Mouse (Mus musculus): Measurements from ENCODE around the gene Zfp607a. TPM values are rescaled to one million over a fixed set of nuclear protein-coding genes. Genes with fewer than 3 reads are reported as not detected.
"Not testable (repeated sequence)": the region's sequence is repeated elsewhere in the genome, so short reads cannot be mapped to it uniquely, and the experiment has no call there.

The Zfp607a gene
- 1 to 10 TPM; 7.5 to 9.0 TPM for polyA plus RNA-seq (2017; shearing (Covaris generic))

GRCm38 (mm10) chr7:27857227-27857626 lies at the start of gene Zfp607a:
Zfp607a (plus strand) TSS chr7:27857527.
- no peak for ATAC-seq

- no peak for ATAC-seq
Measured at GRCm38 (mm10) chr7:27818526-27819110, 38.7 kb upstream of the Zfp607a start.

GRCm38 (mm10) chr7:27822611-27823010 lies 34.7 kb upstream of the Zfp607a start:
- ATAC-seq = no peak

DNA sequence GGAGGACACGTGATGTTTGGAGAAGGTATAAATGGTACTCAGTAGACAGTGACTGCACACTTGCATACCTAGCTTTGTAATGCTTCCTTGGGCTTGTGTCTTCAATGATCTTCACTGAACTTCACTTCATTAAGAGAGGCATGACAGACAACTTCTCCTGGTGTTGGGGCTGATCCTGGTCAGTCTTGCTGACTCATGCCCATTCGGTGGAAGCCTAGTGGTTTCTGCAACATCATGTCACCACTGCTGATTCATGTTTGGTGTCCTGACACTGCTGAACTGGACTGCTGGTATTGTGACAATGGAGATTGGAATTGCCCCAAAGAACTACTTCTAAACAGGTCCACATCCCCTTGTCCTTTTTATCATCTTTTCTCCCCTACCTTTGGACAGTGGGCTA lies 23.2 kb upstream of the Zfp607a start:
- ATAC-seq = no peak

DNA sequence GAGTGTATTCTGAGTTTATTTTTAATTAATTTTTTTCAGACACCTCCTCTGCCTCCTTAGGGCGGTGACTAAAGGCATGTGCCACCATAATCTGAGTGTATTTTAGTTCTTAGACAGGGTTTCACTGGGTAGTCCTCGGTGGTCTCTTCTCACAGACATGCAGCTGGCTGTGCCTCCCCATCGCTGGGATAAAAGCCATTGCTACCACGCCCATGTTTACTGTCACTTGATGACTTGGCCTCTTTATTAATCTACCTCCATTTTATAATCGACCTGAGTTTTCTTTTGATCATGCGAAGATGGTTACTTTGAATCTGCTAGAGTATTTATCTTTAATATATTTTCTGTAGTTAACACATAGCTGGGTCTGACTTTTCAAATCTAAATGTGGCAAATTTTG lies 19.4 kb upstream of the Zfp607a start:
- peak; percentile 17 for ATAC-seq

- peak; percentile 96 for ATAC-seq
Measured at GRCm38 (mm10) chr7:27838323-27839249, 18.7 kb upstream of the Zfp607a start, which contains the start of gene Zfp59. Zfp59 (plus strand) TSS chr7:27838607.

DNA sequence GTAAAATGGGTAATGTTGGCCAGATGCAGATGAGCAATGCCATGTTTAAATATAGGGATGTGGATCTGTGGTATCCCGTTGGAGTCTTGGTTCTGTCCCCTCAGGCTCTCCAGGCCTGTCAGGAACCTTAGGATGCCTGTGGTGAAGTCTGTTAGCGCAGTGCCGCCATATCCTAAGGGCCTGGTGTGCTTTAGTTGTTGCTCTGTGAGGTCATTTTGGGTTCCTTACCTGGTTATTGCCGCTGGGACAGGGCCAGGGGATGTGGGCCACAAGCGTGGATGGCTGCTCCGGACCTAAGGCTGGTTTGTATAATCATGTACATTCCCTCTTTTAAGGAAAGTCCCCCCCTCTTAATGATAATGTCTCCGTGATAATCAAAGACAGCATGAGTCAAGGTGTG lies 17.7 kb upstream of the Zfp607a start:
- no peak for ATAC-seq

DNA sequence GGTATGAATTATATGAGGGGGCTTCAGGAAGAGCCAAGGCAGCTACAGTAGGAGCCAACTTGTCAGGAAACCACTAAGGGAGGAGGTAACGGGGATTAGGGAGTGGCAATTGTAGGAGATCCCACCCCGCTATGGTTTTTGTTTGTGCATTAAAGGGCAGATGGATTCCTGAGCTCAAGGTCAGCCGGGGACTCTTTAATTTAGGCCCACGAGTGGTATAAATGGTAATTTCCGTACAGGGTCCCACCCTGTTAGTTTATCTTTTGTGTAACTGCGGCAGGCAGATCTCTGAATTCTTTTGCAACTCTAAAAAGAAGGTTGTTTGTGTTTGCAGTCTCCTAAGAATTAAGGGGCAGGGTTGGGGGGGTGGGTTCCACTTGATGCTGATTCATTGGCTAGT lies 17.2 kb upstream of the Zfp607a start:
- ATAC-seq = no peak

DNA sequence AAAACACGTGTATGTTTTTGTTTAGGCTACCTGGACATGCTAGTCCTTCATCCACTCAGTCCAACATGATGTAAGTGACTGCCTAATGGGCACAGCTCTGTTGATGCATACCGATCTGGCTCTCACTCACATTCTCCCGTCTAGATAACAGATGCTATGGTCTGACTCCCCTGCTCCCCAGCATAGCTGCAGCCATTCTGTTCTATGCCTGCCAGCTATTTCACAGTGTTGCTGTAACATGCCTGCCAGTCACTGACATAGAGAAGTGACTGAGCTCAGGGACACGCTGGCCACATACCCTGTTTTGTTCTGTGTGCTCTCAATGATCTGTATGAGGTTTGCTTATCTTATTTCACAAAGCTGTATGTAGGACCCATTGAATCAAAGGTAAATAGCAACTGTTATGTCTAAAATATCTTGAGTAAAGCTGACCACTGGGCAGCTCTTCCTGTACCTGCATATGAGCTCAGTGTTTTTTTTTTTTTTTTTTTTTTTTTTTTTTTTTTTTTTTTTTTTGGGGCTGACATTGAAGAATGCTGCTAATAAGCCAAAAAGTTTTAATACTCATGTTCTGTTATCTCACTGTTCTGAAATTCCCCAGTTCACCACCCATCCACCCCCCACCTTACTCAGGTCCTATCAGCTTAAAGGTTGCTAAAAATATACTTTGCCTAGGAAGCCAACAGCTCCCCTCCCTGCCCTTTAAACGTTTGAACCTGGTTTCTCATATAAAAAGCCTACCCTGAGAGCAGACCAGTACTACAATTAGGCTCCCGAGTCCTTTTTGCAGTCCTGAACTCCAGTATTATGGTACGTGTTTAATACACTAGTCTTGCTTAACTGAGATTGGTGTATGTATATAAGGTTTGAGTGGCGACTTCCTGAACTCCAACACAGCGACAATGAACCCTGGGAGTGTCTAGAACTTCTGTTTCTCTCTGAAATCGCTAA lies 2.2 kb downstream of the Zfp607a start:
- ATAC-seq = peak; percentile 42

DNA sequence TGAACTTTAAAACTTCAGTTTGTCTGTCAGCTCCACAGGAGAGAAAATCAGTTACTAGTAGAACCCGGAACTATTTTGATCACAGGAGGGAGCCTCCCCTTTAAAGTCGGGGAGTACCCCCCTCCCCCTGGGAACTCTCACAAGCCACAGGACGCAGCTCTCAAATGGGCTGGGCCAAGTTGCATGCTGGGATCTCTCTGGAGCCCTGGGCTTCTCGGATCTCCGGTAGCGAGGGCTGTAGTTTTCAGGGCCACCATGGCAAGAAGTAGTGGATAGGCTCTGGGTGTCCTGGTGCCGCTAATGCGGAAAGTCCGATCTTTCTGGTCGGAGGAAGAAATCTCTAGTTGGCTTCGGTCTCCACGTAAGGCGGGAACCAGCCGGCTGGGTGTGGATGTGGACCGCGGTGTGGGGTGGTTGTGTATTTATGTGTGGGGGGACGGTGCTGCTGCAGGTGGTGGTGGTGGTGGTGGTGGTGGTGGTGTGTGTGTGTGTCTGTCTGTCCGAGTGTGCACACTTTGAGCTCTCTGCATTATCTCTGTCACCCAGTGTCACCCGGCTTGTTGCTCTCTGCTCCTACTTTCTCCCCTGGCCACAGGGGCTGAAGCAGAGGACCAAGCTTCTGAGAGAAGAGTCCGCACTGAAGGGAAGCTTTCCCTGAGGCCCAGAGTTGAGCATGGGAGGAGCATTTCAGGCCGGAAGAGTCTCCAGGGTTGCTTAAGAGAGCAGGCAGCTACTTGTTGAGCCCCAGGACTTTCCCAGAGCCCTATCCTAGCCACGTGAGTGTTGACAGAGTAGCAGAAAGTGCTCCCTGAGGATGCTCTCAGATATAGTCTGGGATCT lies 3.3 kb downstream of the Zfp607a start:
- peak; percentile 97 for ATAC-seq

GRCm38 (mm10) chr7:27862578-27862977 lies 5.3 kb downstream of the Zfp607a start:
- ATAC-seq = not testable (repeated sequence)

DNA sequence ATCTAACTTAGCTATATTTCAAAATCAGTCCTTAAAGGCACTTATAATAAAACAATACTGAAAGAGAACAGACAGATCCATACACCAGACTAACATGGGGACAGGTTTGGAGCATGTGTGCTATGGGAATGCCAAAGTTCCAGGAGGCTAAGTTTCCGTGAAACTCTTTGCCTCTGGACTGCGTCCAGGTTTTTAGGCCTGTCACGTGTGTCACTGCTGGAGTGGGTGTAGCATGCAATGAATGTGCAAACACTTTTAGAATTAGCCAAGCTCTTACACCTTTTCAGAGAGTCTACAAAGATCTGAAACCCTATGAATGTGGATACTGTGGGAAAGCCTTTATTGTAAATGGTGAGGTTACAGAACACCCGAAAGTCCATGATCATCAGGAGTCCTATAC lies 24.4 kb downstream of the Zfp607a start:
- no peak for ATAC-seq

GRCm38 (mm10) chr7:27900601-27901000 lies 43.3 kb downstream of the Zfp607a start:
- ATAC-seq = no peak

DNA sequence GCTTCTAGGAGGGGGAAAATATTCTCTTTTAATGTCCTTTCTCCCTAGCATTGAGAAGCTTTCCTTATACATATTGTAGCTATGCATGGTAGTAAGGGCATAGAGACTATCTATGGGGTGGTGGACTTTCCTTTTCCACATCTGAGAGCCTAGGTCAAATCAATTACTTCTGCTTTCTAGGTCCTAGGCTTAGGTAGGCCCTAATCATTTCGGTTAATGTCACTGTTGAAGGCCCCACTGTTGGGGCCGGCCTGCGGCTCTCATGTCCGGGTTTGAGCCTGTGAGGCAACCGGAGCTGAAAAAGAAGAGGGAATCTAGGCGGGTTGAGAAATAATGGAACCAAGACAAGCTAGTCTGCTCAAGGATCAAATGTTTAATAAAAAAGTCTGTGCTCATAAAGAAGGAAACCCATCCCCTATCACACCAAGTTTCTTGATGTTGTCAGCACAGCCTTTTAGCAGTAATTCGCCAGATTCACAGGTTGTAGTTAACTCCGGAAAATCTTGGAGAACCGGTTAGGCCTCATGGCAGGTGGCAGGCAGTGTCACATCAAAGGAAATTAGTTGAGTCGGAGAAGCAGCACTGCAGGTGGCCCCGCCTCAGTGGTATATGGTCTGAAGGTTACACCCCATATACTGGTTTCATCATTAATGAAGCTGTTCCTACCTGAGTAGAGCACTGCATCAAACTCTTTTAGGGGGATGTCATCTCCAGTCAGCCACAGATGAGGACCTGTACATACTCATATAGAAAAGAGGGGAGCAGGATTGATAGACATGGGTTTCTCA lies 47.9 kb downstream of the Zfp607a start:
- no peak for ATAC-seq

DNA sequence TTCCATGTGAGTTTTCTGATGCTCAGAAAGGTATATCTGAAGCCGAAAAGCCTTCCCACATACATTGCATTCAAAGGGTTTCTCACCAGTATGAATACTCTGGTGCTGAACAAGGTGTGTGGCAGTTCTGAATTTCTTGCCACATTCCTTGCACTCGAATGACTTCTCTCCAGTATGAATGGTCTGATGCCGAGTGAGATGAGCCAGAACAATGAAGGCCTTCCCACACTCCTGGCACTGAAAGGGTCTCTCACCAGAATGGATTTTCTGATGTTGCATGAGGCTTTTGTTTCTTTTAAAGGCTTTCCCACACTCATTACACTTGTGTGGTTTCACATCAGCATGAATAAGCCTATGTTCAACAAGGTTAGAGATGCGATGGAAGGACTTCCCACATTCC lies 53.6 kb downstream of the Zfp607a start:
- ATAC-seq = not testable (repeated sequence)

DNA sequence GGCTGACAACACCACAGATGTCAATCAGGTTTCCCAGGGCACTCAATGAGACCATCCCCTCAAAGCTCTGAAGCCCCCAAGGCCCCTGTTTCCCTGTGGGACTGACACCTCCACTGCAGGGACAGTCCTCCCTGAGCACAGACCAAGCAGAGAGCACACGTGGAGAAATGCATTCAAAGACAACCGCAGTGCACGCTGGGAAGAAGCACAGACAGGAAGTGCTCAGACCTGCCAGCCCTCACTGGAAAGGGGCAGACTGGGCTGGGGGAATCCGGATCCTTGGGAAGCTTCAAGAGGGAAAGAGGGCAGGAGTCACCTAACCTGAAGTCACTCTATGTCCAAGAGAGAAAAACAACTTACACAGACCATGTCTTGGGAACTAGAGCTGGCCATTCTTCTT lies 69.7 kb downstream of the Zfp607a start:
- ATAC-seq = not testable (repeated sequence)

GRCm38 (mm10) chr7:27928818-27929695 lies 71.7 kb downstream of the Zfp607a start, which contains the start of gene Zfp974:
Zfp974 (minus strand) TSS chr7:27929460.
- ATAC-seq = peak; percentile 76
